Mouse (Mus musculus) ovary, postnatal 10 days (tissue): ENCODE data around the gene Ckap2l.

Experiments used
- DNase-seq: peaks from one replicate; pipeline ENCODE4 v3.0.0; 2022; ENCODE audit warnings: low spot score

Ckap2l gene

DNA sequence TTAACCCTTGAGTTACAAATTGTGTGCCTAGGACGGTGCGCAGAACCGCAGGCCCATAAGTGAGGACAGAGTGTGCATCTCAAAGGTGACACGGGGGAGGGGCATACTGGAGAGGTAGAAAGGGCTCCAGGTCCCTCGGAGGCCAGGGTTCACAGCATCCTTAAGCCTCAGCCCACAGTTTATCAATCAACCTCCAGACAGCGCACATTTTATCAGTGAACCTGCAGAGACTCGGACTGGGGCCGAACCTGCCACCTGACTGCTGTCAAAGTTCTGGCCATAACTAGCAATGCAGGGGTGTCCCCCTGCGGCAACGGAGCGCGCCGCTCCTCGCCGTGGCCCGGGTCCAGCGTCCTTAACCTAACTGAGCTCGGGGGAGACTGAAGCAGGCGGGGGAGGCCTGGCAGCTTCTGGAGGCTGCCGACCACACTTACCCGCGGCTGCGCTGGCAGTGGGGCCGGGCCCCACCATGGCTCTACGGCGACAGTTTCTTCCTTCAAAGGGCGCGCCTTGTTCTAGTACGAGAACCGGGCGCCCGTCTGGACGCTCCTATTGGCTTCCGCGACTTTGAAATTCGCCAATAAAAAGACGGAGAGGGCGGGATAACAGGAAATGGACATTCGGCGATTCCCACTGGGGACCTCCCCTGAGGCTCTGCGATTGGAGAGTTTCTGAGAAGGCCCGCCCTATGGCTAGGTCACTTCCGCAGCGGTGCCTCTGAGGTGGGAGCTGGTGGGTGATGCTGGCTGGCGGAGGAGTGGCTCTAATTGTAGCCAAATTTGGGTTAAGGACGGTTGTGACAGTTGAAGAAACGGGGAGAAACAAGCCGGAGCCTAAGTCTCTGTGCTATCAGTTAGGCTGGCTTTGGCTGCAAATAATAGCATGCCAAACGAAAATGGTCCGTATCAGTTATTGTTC lies at the start of gene Ckap2l:
Ckap2l (minus strand) TSS at position 542 of the 918 bp plus-strand sequence.
- peak; percentile 86 for DNase-seq

DNA sequence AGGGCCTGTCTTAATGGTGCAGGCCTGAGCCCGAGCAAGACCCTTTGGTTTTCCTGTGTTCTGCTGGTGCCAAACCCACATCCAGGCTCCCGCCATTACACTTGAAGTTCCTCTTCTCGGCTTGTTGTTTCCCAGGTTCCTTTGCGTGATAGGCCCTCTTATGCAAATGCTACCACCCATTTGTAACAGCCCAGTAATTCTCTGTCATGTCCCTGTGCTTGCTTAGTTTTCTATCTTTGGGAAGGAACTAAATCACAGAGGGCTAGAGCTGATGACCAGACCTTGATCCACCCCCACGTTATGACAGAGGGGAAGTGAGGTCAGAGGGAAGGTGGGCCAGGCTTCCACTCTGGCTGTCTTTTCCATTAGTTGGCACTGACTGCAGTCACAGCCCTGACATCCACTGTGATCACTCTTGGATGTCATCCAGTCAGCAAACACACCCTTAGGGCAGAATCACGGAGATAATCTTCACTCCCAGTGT lies 41.2 kb upstream of the Ckap2l start:
- no peak for DNase-seq

DNA sequence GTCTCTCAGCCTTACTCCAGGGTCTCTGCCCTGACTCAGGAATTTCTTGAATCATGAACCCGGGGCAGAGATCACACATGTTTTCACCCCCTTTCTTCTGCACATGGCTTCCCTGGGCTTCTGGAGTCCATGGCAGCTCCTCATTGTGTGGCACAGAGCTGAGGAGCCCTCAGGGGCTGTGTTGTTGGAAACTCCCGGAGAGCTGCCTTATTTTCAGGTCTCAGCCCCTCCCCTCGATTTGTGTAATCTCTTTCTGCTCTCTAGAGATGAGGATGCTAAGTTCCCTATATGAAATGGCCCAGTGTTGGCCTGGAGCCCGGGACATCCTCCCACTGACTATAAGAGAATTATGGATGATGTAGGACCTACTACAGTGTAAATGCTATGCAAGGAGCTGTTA lies 36.5 kb upstream of the Ckap2l start:
- DNase-seq = no peak

DNA sequence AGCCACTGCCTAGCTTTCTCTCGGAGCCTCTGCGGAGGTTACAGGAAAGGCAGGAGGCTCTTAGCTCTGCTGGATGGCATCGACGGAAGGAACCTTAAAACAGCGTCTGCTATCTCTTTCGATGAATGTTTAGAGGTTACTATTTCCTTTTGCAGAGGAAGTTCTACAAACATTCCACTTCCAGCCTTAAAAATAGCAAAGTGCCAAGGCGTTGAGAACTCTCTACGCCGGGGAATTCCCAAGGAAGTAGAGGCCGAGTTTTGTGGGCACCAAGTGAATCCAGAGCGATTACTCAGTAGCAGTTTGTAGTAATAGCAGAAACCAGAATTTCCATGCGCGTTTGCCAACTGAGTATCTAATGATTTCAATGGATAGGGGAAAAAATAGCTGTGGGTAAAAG lies 33.5 kb upstream of the Ckap2l start:
- no peak for DNase-seq

- DNase-seq = no peak
Observed at GRCm38 (mm10) chr2:129330024-129330423, 33.0 kb upstream of the Ckap2l start.

GRCm38 (mm10) chr2:129328238-129328637 lies 31.2 kb upstream of the Ckap2l start:
- no peak for DNase-seq

- DNase-seq = no peak
Observed at GRCm38 (mm10) chr2:129324216-129324615, 27.2 kb upstream of the Ckap2l start.

GRCm38 (mm10) chr2:129322117-129322635 lies 25.2 kb upstream of the Ckap2l start:
- DNase-seq = no peak

- DNase-seq = no peak
Observed at GRCm38 (mm10) chr2:129320033-129320605, 23.1 kb upstream of the Ckap2l start.

DNA sequence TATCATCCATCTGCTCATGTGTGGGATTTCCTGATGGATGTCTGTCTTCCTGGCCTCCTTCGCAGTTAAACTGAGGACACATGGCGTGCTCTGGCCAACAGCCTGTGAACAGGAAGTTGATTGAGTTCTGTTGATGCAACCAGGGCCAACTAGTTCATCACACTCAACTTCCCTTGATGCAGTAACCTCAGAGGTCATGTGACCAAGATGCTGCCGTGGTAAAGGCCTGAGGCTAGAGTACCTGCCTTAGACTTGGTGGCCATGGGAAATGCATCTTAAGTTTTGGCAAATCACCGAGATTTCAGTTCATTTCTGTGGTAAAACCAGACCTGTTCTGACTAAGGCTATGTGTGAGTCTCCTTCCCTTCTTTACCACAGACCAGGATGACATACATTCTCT lies 18.8 kb upstream of the Ckap2l start:
- DNase-seq = no peak

GRCm38 (mm10) chr2:129314880-129315279 lies 17.9 kb upstream of the Ckap2l start:
- no peak for DNase-seq

DNA sequence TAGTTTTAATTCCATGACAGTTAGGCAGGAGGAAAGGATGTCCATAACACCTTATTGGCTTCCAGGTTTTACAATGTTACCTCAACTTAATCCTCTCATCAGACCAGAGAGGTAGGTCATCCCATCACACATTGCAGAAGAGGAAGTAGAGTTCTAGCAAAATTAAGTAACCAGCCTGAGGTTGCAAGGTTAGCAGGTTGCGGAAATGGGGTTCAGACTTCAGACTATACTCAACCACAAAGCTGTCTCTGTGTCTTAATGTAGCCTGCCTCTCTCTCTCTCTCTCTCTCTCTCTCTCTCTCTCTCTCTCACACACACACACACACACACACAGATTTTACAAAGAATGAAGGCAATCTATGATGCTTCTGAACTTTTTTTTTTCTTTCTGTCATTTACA lies 16.9 kb upstream of the Ckap2l start:
- DNase-seq = no peak

- no peak for DNase-seq
Observed at GRCm38 (mm10) chr2:129309836-129310235, 12.8 kb upstream of the Ckap2l start, which contains the start of gene Il1a. Gene Il1a, minus strand, starts transcription at chr2:129309972.

DNA sequence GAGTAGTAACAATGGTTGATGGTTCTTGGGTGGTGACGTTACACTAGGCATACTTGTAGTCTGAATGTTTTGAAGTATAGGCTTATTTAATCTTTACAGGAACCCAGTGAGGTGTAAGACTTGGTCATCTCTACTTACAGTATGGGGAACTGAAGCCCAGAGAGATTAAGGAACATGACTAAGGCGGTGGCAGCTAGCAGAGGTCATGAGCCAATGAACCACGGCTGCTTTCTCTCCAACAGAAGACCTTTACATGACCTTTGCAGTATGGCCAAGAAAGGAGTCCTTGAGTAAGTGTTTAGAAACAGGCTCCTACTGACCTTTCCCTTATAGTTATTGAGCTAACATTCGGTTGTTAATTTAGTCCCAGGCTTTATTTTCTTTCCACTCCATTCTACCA lies 9.0 kb upstream of the Ckap2l start:
- no peak for DNase-seq

GRCm38 (mm10) chr2:129297589-129297982 lies 574 bp upstream of the Ckap2l start:
- peak; percentile 3 for DNase-seq

DNA sequence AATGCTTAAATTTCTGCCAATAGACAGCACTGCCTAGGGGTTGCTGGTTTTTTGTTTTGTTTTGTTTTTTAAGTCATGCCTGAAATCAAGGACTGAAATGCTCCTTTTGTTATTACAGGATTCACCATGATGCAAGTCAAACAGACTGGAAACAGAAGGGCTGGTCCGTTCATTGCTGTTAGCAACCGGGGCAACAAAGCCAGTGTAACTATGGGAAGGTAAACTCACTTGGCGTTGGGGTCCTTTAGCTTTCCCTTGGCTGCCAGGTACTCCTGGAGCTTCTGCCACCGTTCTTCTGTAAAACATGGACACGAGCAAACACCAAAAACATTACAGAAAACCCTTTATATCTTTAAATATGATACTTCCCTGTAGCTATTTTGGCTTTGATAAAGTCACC lies 926 bp downstream of the Ckap2l start:
- DNase-seq = no peak

GRCm38 (mm10) chr2:129295075-129295474 lies 1.9 kb downstream of the Ckap2l start:
- DNase-seq = no peak

- DNase-seq = no peak
Observed at GRCm38 (mm10) chr2:129273823-129274222, 23.2 kb downstream of the Ckap2l start.

DNA sequence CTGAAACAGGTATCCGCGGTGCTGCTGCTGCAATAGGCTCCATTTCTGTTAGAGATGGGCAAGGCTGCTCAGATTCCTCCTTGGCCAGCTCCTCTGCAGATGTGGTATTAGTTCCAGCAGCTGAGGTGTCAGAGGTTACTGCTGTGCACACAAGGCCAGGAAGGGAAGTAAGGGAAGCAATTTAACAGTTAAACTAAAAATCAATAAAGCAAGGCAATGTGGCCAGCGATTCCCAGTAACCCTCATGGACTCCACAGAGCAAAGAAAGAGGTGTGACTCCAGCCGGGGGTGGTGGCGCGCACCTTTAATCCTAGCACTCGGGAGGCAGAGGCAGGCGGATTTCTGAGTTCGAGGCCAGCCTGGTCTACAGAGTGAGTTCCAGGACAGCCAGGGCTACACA lies 26.4 kb downstream of the Ckap2l start:
- no peak for DNase-seq

DNA sequence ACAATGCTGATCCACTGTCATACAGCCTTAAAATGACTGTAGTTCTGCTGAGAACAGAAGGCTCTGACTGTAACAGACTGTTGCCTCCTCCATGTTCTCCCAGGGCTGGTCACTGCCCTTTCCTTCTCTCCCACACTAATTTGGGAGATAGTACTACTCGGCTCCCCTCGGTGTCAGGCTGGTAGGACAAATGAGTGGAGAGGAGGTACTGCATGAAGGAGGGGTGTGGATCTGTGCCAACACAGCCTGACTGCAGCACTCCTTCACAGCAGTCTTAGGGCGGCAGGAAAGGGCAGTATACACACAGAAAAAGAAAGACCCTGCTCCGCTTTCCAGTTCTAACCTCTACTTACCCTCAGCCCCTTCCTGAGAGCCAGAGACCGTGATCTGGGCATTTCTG lies 27.0 kb downstream of the Ckap2l start:
- no peak for DNase-seq

- DNase-seq = no peak
Observed at GRCm38 (mm10) chr2:129269161-129269643, 27.8 kb downstream of the Ckap2l start.

- no peak for DNase-seq
Observed at GRCm38 (mm10) chr2:129267738-129268137, 29.3 kb downstream of the Ckap2l start.

DNA sequence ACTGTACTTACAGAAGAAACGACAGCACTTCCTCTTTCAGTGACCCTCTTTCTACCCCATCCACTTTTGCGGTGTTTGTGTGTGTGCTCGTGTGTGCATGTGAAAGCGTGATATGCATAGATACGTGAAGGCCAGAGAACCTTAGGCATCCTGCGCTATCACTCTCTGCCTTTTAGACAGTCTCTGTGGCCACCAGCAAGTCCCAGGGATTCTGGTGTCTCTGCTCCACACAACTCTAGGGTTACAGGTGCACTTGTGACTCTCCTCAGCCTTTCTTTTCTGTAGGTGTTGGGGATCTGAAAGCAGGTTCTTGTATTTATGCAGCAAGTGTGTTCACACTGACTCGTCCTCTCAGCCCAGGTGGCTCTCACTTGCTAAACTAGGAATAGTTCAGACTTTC lies 31.7 kb downstream of the Ckap2l start:
- no peak for DNase-seq
